Mouse (Mus musculus): ENCODE measurements around the gene Usp4.

GRCm38 (mm10) chr9:108403081-108403480 is 55.4 kb downstream of the Usp4 start:
- TF ChIP-seq CTCF (IDR thresholded peaks at IDR 0.05; ENCODE audit: low read depth, low read length): no peak
- no peak for TF ChIP-seq POLR2A (IDR thresholded peaks at IDR 0.05; ENCODE audit: borderline replicate concordance, low read depth, low read length)

Data from bone marrow macrophage, adult 2 months (primary cell).